Mouse (Mus musculus): ENCODE data around the gene Ifitm5. TPM values are rescaled to one million over a fixed set of nuclear protein-coding genes. Genes with fewer than 3 reads are reported as not detected.

Gene Ifitm5
- total and polyA plus RNA-seq, 2 experiments = 0.55 to 1.0 TPM

GRCm38 (mm10) chr7:140942811-140943210, 7.3 kb downstream of the Ifitm5 start:
- no peaks in the 10 kb centered on the region for H3K36me3 ChIP-seq (ENCODE audit: control insufficient read depth, insufficient read depth, low read length)
- TF ChIP-seq CTCF (IDR thresholded peaks at IDR 0.05; ENCODE audit: low read depth, low read length) (no peak), POLR2A (IDR thresholded peaks at IDR 0.05; ENCODE audit: extremely low read depth, insufficient read depth, low read length) (no peak)
- DNase-seq (ENCODE audit: extremely low read depth, low read depth, low spot score) = no peak
- peaks cover 11% of the 10 kb centered on the region; the same call in 1 of the 2 replicates for H3K4me1 ChIP-seq (ENCODE audit: control insufficient read depth, insufficient read depth, low read length)
- WGBS = 83% methylated on average over 10 of the region's 10 CpGs
- H3K4me3 ChIP-seq (ENCODE audit: insufficient read depth, low read depth, low read length) = 0 out of 2 replicates have a peak overlapping the region, but pooled peaks have one; percentile 11
- H3K27me3 ChIP-seq (ENCODE audit: control insufficient read depth, insufficient read depth, low read length) = no peaks in the 10 kb centered on the region
- H3K79me2 ChIP-seq (ENCODE audit: control insufficient read depth, insufficient read depth, low read length) = no peaks in the 10 kb centered on the region; the same call in 1 of the 2 replicates
- H3K27ac ChIP-seq (replicated peaks; ENCODE audit: insufficient read depth, low read depth, low read length) = peak overlapping the region; percentile 98
- H3K9ac ChIP-seq (ENCODE audit: low read depth, low read length) = peak overlapping the region; percentile 24

- no peaks in the 10 kb centered on the region; the same call in 1 of the 2 replicates for H3K79me2 ChIP-seq (ENCODE audit: control insufficient read depth, insufficient read depth, low read length)
- TF ChIP-seq CTCF (IDR thresholded peaks at IDR 0.05; ENCODE audit: low read depth, low read length) (no peak), POLR2A (IDR thresholded peaks at IDR 0.05; ENCODE audit: extremely low read depth, insufficient read depth, low read length) (no peak)
- 3% methylated on average over 9 of the region's 9 CpGs for WGBS
- no peaks in the 10 kb centered on the region for H3K27me3 ChIP-seq (ENCODE audit: control insufficient read depth, insufficient read depth, low read length)
- H3K4me1 ChIP-seq (ENCODE audit: control insufficient read depth, insufficient read depth, low read length) = peaks cover 7% of the 10 kb centered on the region; the same call in 1 of the 2 replicates
- peak; percentile 91 for DNase-seq (ENCODE audit: extremely low read depth, low read depth, low spot score)
- no peaks in the 10 kb centered on the region for H3K36me3 ChIP-seq (ENCODE audit: control insufficient read depth, insufficient read depth, low read length)
- peak overlapping the region; percentile 98 for H3K27ac ChIP-seq (replicated peaks; ENCODE audit: insufficient read depth, low read depth, low read length)
- H3K4me3 ChIP-seq (ENCODE audit: insufficient read depth, low read depth, low read length) = peak overlapping the region; percentile 65
- H3K9ac ChIP-seq (ENCODE audit: low read depth, low read length) = peak overlapping the region; percentile 92
Observed at GRCm38 (mm10) chr7:140942341-140942740, 7.8 kb downstream of the Ifitm5 start.

- TF ChIP-seq POLR2A (IDR thresholded peaks at IDR 0.05; ENCODE audit: extremely low read depth, insufficient read depth, low read length) (peak; percentile 91), CTCF (IDR thresholded peaks at IDR 0.05; ENCODE audit: low read depth, low read length) (peak; percentile 94)
- peak within 1 kb of the TSS; percentile 100 for H3K27ac ChIP-seq (replicated peaks; ENCODE audit: insufficient read depth, low read depth, low read length)
- 1% methylated on average over 33 of the region's 33 CpGs for WGBS
- no peaks in the 10 kb centered on the region for H3K36me3 ChIP-seq (ENCODE audit: control insufficient read depth, insufficient read depth, low read length)
- H3K79me2 ChIP-seq (ENCODE audit: control insufficient read depth, insufficient read depth, low read length) = no peaks in the 10 kb centered on the region; the same call in 1 of the 2 replicates
- H3K9ac ChIP-seq (ENCODE audit: low read depth, low read length) = peak within 1 kb of the TSS; percentile 93
- H3K4me3 ChIP-seq (ENCODE audit: insufficient read depth, low read depth, low read length) = peak within 1 kb of the TSS; percentile 65
- H3K27me3 ChIP-seq (ENCODE audit: control insufficient read depth, insufficient read depth, low read length) = no peaks in the 10 kb centered on the region
- H3K4me1 ChIP-seq (ENCODE audit: control insufficient read depth, insufficient read depth, low read length) = peaks cover 5% of the 10 kb centered on the region; the same call in 1 of the 2 replicates
- DNase-seq (ENCODE audit: extremely low read depth, low read depth, low spot score) = peak; percentile 90
Observed at GRCm38 (mm10) chr7:140941222-140942051, 8.7 kb downstream of the Ifitm5 start, which contains the start of gene Pgghg. Gene Pgghg, plus strand, starts transcription at chr7:140941391.

GRCm38 (mm10) chr7:140939669-140940171, 10.4 kb downstream of the Ifitm5 start:
- no peaks in the 10 kb centered on the region for H3K36me3 ChIP-seq (ENCODE audit: control insufficient read depth, insufficient read depth, low read length)
- H3K4me1 ChIP-seq (ENCODE audit: control insufficient read depth, insufficient read depth, low read length) = peaks cover 5% of the 10 kb centered on the region; the same call in 1 of the 2 replicates
- DNase-seq (ENCODE audit: extremely low read depth, low read depth, low spot score) = no peak
- H3K9ac ChIP-seq (ENCODE audit: low read depth, low read length) = no peak overlapping the region
- no peak overlapping the region for H3K4me3 ChIP-seq (ENCODE audit: insufficient read depth, low read depth, low read length)
- H3K79me2 ChIP-seq (ENCODE audit: control insufficient read depth, insufficient read depth, low read length) = no peaks in the 10 kb centered on the region; the same call in 1 of the 2 replicates
- H3K27ac ChIP-seq (replicated peaks; ENCODE audit: insufficient read depth, low read depth, low read length) = no peak overlapping the region
- no peaks in the 10 kb centered on the region for H3K27me3 ChIP-seq (ENCODE audit: control insufficient read depth, insufficient read depth, low read length)
- WGBS = 50% methylated on average over 8 of the region's 8 CpGs
- TF ChIP-seq CTCF (IDR thresholded peaks at IDR 0.05; ENCODE audit: low read depth, low read length) = no peak
- TF ChIP-seq POLR2A (IDR thresholded peaks at IDR 0.05; ENCODE audit: extremely low read depth, insufficient read depth, low read length) = no peak

GRCm38 (mm10) chr7:140938896-140939295, 11.2 kb downstream of the Ifitm5 start:
- H3K27ac ChIP-seq (replicated peaks; ENCODE audit: insufficient read depth, low read depth, low read length) = no peak overlapping the region
- H3K9ac ChIP-seq (ENCODE audit: low read depth, low read length) = no peak overlapping the region
- no peak for TF ChIP-seq CTCF (IDR thresholded peaks at IDR 0.05; ENCODE audit: low read depth, low read length)
- no peak for TF ChIP-seq POLR2A (IDR thresholded peaks at IDR 0.05; ENCODE audit: extremely low read depth, insufficient read depth, low read length)
- DNase-seq (ENCODE audit: extremely low read depth, low read depth, low spot score) = no peak
- H3K4me3 ChIP-seq (ENCODE audit: insufficient read depth, low read depth, low read length) = no peak overlapping the region
- H3K27me3 ChIP-seq (ENCODE audit: control insufficient read depth, insufficient read depth, low read length) = no peaks in the 10 kb centered on the region
- H3K4me1 ChIP-seq (ENCODE audit: control insufficient read depth, insufficient read depth, low read length) = peaks cover 5% of the 10 kb centered on the region; the same call in 1 of the 2 replicates
- no peaks in the 10 kb centered on the region; the same call in 1 of the 2 replicates for H3K79me2 ChIP-seq (ENCODE audit: control insufficient read depth, insufficient read depth, low read length)
- no peaks in the 10 kb centered on the region for H3K36me3 ChIP-seq (ENCODE audit: control insufficient read depth, insufficient read depth, low read length)
- WGBS = 74% methylated on average over 2 of the region's 2 CpGs
